Comparison of ENCODE assay signal across 19 mouse cellular contexts in genomic region chr2:13400831-13401230, GRCm38 (mm10).
A peak's percentile ranks its signal among the peaks of the same experiment; 100 is the strongest.
DNase-seq lines count a peak whose midpoint lies in the region; ATAC-seq and TF ChIP-seq lines count a peak whose summit lies in the region.
"Had no signal": no experiment of that assay in that cellular context is flagged by ENCODE, and none has a peak within 500 bp of the region (broad histone marks: within the 10 kb centered on the region; RNA-seq: fewer than 3 reads in every experiment).

No protein-coding gene starts in this region.

- H3K9me3 ChIP-seq in hindbrain, embryonic 10.5 days: no peaks in the 10 kb centered on the region
- no peaks in the 10 kb centered on the region for H3K9me3 ChIP-seq in hindbrain, postnatal 0 days (ENCODE audit: low read length)
- no peaks in the 10 kb centered on the region for H3K9me3 ChIP-seq in lung, postnatal 0 days (ENCODE audit: low read length)
- H3K9me3 ChIP-seq in forebrain, embryonic 11.5 days (ENCODE audit: control insufficient read depth, low read length): no peaks in the 10 kb centered on the region
- H3K9me3 ChIP-seq: embryonic facial prominence, embryonic 15.5 days; hindbrain, embryonic 15.5 days; limb, embryonic 13.5 days; liver, embryonic 13.5 days had no signal

- no peak for TF ChIP-seq CTCF in gastrocnemius, adult 2 months (IDR thresholded peaks at IDR 0.05)
- TF ChIP-seq CTCF in hindbrain, postnatal 0 days (IDR thresholded peaks at IDR 0.05; ENCODE audit: low read depth): no peak
- no peak for TF ChIP-seq CTCF in lung, postnatal 0 days (IDR thresholded peaks at IDR 0.05)

- intact Hi-C loops in gastrocnemius, adult 2 months (cut with DNase I): no loop called here

- no peaks in the 10 kb centered on the region for H3K36me3 ChIP-seq in hindbrain, embryonic 10.5 days
- H3K36me3 ChIP-seq in hindbrain, postnatal 0 days (ENCODE audit: insufficient read depth, low read length): no peaks in the 10 kb centered on the region
- no peaks in the 10 kb centered on the region for H3K36me3 ChIP-seq in lung, postnatal 0 days (ENCODE audit: insufficient read depth, low read length)
- H3K36me3 ChIP-seq in forebrain, embryonic 11.5 days (ENCODE audit: control insufficient read depth, insufficient read depth, low read length): no peaks in the 10 kb centered on the region
- H3K36me3 ChIP-seq: embryonic facial prominence, embryonic 15.5 days; hindbrain, embryonic 15.5 days; limb, embryonic 13.5 days; liver, embryonic 13.5 days had no signal

- peak; percentile 48 for TF ChIP-seq EP300 in lung, postnatal 0 days (IDR thresholded peaks at IDR 0.05)

- H3K4me1 ChIP-seq in hindbrain, embryonic 10.5 days (replicated peaks): peaks cover 30% of the 10 kb centered on the region
- 0 out of 2 replicates have a peak, but pooled peaks cover 5% of the 10 kb centered on the region for H3K4me1 ChIP-seq in hindbrain, postnatal 0 days (ENCODE audit: insufficient read depth, low read length)
- peaks cover 3% of the 10 kb centered on the region; the same call in 1 of the 2 replicates for H3K4me1 ChIP-seq in lung, postnatal 0 days (ENCODE audit: insufficient read depth, low read depth, low read length)
- H3K4me1 ChIP-seq in forebrain, embryonic 11.5 days (replicated peaks; ENCODE audit: control insufficient read depth, insufficient read depth, low read length): peaks cover 11% of the 10 kb centered on the region; the same call in 1 of the 2 replicates

- peak; percentile 52 for DNase-seq in gastrocnemius, adult 2 months
- no peak for DNase-seq in gastrocnemius, postnatal 4 days (ENCODE audit: low spot score in 2 of 2)
- no peak for DNase-seq in hindbrain, embryonic 10.5 days (ENCODE audit: low spot score)
- DNase-seq in hindbrain, postnatal 0 days (ENCODE audit: low spot score): no peak
- DNase-seq in lung, postnatal 0 days (ENCODE audit: low spot score): peak; percentile 79
- DNase-seq in ovary, postnatal 14 days (ENCODE audit: low spot score): no peak
- no peak for DNase-seq in forebrain, embryonic 11.5 days (ENCODE audit: low spot score)
- DNase-seq: adrenal gland, postnatal 25 days; cerebellum, adult 18-20 months; cerebellum, postnatal 36 days; liver, embryonic 13.5 days; thymus, postnatal 14 days had no signal

- WGBS in hindbrain, embryonic 10.5 days: 85% methylated on average over 6 of the region's 6 CpGs
- 90% methylated on average over 6 of the region's 6 CpGs for WGBS in hindbrain, postnatal 0 days
- WGBS in lung, postnatal 0 days: 66% methylated on average over 6 of the region's 6 CpGs
- 85% methylated on average over 6 of the region's 6 CpGs for WGBS in forebrain, embryonic 11.5 days

- H3K27ac ChIP-seq in gastrocnemius, adult 2 months: peak overlapping the region; percentile 77
- 0 out of 2 replicates have a peak overlapping the region, but pooled peaks have one; percentile 45 for H3K27ac ChIP-seq in hindbrain, embryonic 10.5 days
- H3K27ac ChIP-seq in hindbrain, postnatal 0 days: no peak overlapping the region
- peak overlapping the region; percentile 28; the same call in 1 of the 2 replicates for H3K27ac ChIP-seq in lung, postnatal 0 days (ENCODE audit: low read length)
- H3K27ac ChIP-seq in forebrain, embryonic 11.5 days (ENCODE audit: low read depth, low read length): no peak overlapping the region
- H3K27ac ChIP-seq: embryonic facial prominence, embryonic 15.5 days; hindbrain, embryonic 15.5 days; limb, embryonic 13.5 days; liver, embryonic 13.5 days; macrophage had no signal

- no peak overlapping the region for H3K4me3 ChIP-seq in gastrocnemius, adult 2 months
- no peak overlapping the region for H3K4me3 ChIP-seq in hindbrain, embryonic 10.5 days
- no peak overlapping the region for H3K4me3 ChIP-seq in hindbrain, postnatal 0 days (ENCODE audit: low read length)
- H3K4me3 ChIP-seq in lung, postnatal 0 days (ENCODE audit: low read depth, low read length): no peak overlapping the region
- H3K4me3 ChIP-seq in forebrain, embryonic 11.5 days (ENCODE audit: low read depth, low read length): no peak overlapping the region
- H3K4me3 ChIP-seq: embryonic facial prominence, embryonic 15.5 days; hindbrain, embryonic 15.5 days; limb, embryonic 13.5 days; liver, embryonic 13.5 days had no signal

- ATAC-seq in hindbrain, postnatal 0 days: no peak
- ATAC-seq in lung, postnatal 0 days: peak; percentile 33
- no peak for ATAC-seq in forebrain, embryonic 11.5 days (replicated peaks; ENCODE audit: low FRiP score)
- ATAC-seq: intestine, embryonic 16.5 days had no signal

- H3K9ac ChIP-seq in hindbrain, postnatal 0 days (replicated peaks; ENCODE audit: low read length): no peak overlapping the region
- no peak overlapping the region for H3K9ac ChIP-seq in lung, postnatal 0 days (replicated peaks; ENCODE audit: low read depth)
- H3K9ac ChIP-seq in forebrain, embryonic 11.5 days (ENCODE audit: low read length): no peak overlapping the region
- H3K9ac ChIP-seq: embryonic facial prominence, embryonic 15.5 days; hindbrain, embryonic 15.5 days; limb, embryonic 13.5 days; liver, embryonic 13.5 days had no signal

- H3K27me3 ChIP-seq in hindbrain, embryonic 10.5 days (ENCODE audit: insufficient read depth, poor library complexity, severe bottlenecking): no peaks in the 10 kb centered on the region
- H3K27me3 ChIP-seq in hindbrain, postnatal 0 days (ENCODE audit: insufficient read depth, low read length): no peaks in the 10 kb centered on the region
- H3K27me3 ChIP-seq in lung, postnatal 0 days (replicated peaks; ENCODE audit: insufficient read depth, low read length): no peaks in the 10 kb centered on the region
- H3K27me3 ChIP-seq in forebrain, embryonic 11.5 days (ENCODE audit: control insufficient read depth, insufficient read depth, low read length): no peaks in the 10 kb centered on the region
- H3K27me3 ChIP-seq: CH12.LX; embryonic facial prominence, embryonic 15.5 days; hindbrain, embryonic 15.5 days; limb, embryonic 13.5 days; liver, embryonic 13.5 days had no signal

- no peak overlapping the region for H3K4me2 ChIP-seq in hindbrain, postnatal 0 days (ENCODE audit: low read depth, low read length)
- no peak overlapping the region for H3K4me2 ChIP-seq in lung, postnatal 0 days (replicated peaks; ENCODE audit: low read depth, low read length)
- no peak overlapping the region for H3K4me2 ChIP-seq in forebrain, embryonic 11.5 days (ENCODE audit: low read depth, low read length, severe bottlenecking)
- H3K4me2 ChIP-seq: embryonic facial prominence, embryonic 15.5 days; hindbrain, embryonic 15.5 days; limb, embryonic 13.5 days; liver, embryonic 13.5 days; midbrain, embryonic 11.5 days had no signal

Comparison
In these comparisons a context has a peak if more than half of its experiments do, and no peak if none do; other contexts are left out.
1. DNase-seq: peak in gastrocnemius, adult 2 months (single experiment) and lung, postnatal 0 days (single experiment); none in gastrocnemius, postnatal 4 days (0 of 2), hindbrain, embryonic 10.5 days (single experiment), hindbrain, postnatal 0 days (single experiment), ovary, postnatal 14 days (single experiment) and forebrain, embryonic 11.5 days (single experiment).
2. H3K27ac ChIP-seq: peak in gastrocnemius, adult 2 months (single experiment), hindbrain, embryonic 10.5 days (single experiment) and lung, postnatal 0 days (single experiment); none in hindbrain, postnatal 0 days (single experiment) and forebrain, embryonic 11.5 days (single experiment).